Mouse (Mus musculus) heart, embryonic 14.5 days (tissue): ENCODE data around the gene Pld3. TPM values are rescaled to one million over a fixed set of nuclear protein-coding genes. Genes with fewer than 3 reads are reported as not detected.

Source experiments
- ATAC-seq: fragments of 200-750 bp; cut with Nextera tagmentation; 2 replicates; pipeline ENCODE4 v1.8.0; 2017; ENCODE audit warnings: low read depth, moderate TSS enrichment; ENCODE audit not compliant: insufficient number of reproducible peaks, insufficient read depth, low FRiP score
- H3K27ac ChIP-seq, 2 experiments: fragments of 200-500 bp in 1 of 2; fragments of 300-500 bp in 1 of 2; sonication (generic) in 1 of 2; replicated peaks in 1 of 2; 2 replicates each; pipeline ENCODE4 v1.5.1; 2012 to 2014; ENCODE audit warnings: low read depth in 2 of 2, low read length in 2 of 2, control low read depth in 1 of 2, mild to moderate bottlenecking in 1 of 2, mixed read lengths in 1 of 2; ENCODE audit not compliant: control insufficient read depth in 1 of 2, insufficient read depth in 1 of 2
- H3K27me3 ChIP-seq: fragments of 300-500 bp; sonication (generic); 2 replicates; pipeline ENCODE4 v1.6.1; 2014; ENCODE audit warnings: mild to moderate bottlenecking, low read length, control low read depth; ENCODE audit not compliant: control insufficient read depth, insufficient read depth
- H3K36me3 ChIP-seq: fragments of 300-500 bp; sonication (generic); 2 replicates; pipeline ENCODE4 v1.6.1; 2014; ENCODE audit warnings: mild to moderate bottlenecking, control low read depth, low read length, mixed read lengths; ENCODE audit not compliant: control insufficient read depth, insufficient read depth
- H3K4me1 ChIP-seq, 2 experiments: fragments of 200-500 bp in 1 of 2; fragments of 300-500 bp in 1 of 2; sonication (generic) in 1 of 2; 2 replicates each; pipeline ENCODE4 v1.6.1; 2012 to 2014; ENCODE audit warnings: low read length in 2 of 2, control low read depth in 1 of 2, mixed read lengths in 1 of 2; ENCODE audit not compliant: control insufficient read depth in 2 of 2, insufficient read depth in 2 of 2
- H3K4me2 ChIP-seq: fragments of 300-500 bp; sonication (generic); 2 replicates; pipeline ENCODE4 v1.6.1; 2014; ENCODE audit warnings: mild to moderate bottlenecking, low read length
- H3K4me3 ChIP-seq, 2 experiments: fragments of 200-500 bp in 1 of 2; fragments of 300-500 bp in 1 of 2; sonication (generic) in 1 of 2; 2 replicates each; pipeline ENCODE4 v1.5.1; 2012 to 2014; ENCODE audit warnings: low read length in 2 of 2, mild to moderate bottlenecking in 2 of 2, control low read depth in 1 of 2, low read depth in 1 of 2, moderate library complexity in 1 of 2; ENCODE audit not compliant: control insufficient read depth in 1 of 2, insufficient read depth in 1 of 2
- H3K9ac ChIP-seq: fragments of 300-500 bp; sonication (generic); 2 replicates; pipeline ENCODE4 v1.6.1; 2014; ENCODE audit warnings: mild to moderate bottlenecking, low read length
- H3K9me3 ChIP-seq: fragments of 300-500 bp; sonication (generic); 2 replicates; pipeline ENCODE4 v1.6.1; 2016; ENCODE audit warnings: low read length, control low read depth; ENCODE audit not compliant: control insufficient read depth
- WGBS: fragments of 180-500 bp; shearing (Covaris S2); extraction: QIAGEN DNeasy Blood & Tissue Kit; methylation state at CpG from one replicate; pipeline ENCODE4 v1.1.7; 2014; 5-methylcytosine and 5-hydroxymethylcytosine counted together
- polyA plus RNA-seq: library from polyadenylated mRNA; unstranded; fragments of >200 nt; fragmentation: Nextera tagmentation; extraction: Ambion mirVana; gene quantifications from 2 replicates; pipeline ENCODE4 v1.2.1, GENCODE M21; 2014

The Pld3 gene
- polyA plus RNA-seq, 1 experiment from 2014 or later, result 61.7 TPM

- WGBS, result 2% methylated on average over 13 of the region's 13 CpGs
- Histone ChIP-seq H3K27me3 (no peaks in the 10 kb centered on the region), H3K9me3 (no peaks in the 10 kb centered on the region), H3K9ac (peak overlapping the region; percentile 70), H3K27ac (peak overlapping the region; percentile 96 to 98), H3K4me1 (peaks cover 21 to 32% of the 10 kb centered on the region in 2 experiments), H3K4me2 (peak overlapping the region; percentile 79), H3K36me3 (peaks cover 16% of the 10 kb centered on the region), H3K4me3 (peak overlapping the region; percentile 71 to 84)
- no peak for ATAC-seq
Observed at GRCm38 (mm10) chr7:27486102-27486769, 66.8 kb downstream of the Pld3 start.

- Histone ChIP-seq H3K27ac (no peak overlapping the region), H3K4me3 (no peak overlapping the region), H3K27me3 (no peaks in the 10 kb centered on the region), H3K36me3 (peaks cover 4% of the 10 kb centered on the region; the same call in 1 of the 2 replicates), H3K9ac (no peak overlapping the region), H3K9me3 (no peaks in the 10 kb centered on the region), H3K4me1 (peaks cover 12 to 23% of the 10 kb centered on the region in 2 experiments), H3K4me2 (no peak overlapping the region)
- 89% methylated on average over 4 of the region's 4 CpGs for WGBS
- no peak for ATAC-seq
Observed at GRCm38 (mm10) chr7:27483860-27484259, 69.2 kb downstream of the Pld3 start.

Other genes starting within 250 kb of the Pld3 start
- 47.7 and 55.1 TPM in 2 replicates for gene Ltbp4, start 215.5 kb downstream of the Pld3 start, polyA plus RNA-seq
- gene Shkbp1, start 197.2 kb downstream of the Pld3 start, polyA plus RNA-seq, result 18.3 and 22.0 TPM in 2 replicates
- not detected in 2 replicates for gene Gm20479, start 195.8 kb downstream of the Pld3 start, polyA plus RNA-seq
- 0.15 and 0.20 TPM in 2 replicates for gene Sptbn4, start 105.5 kb downstream of the Pld3 start, polyA plus RNA-seq
- gene Blvrb, start 105.2 kb downstream of the Pld3 start, polyA plus RNA-seq, result 49.7 and 57.9 TPM in 2 replicates
- gene Sertad3, start 79.5 kb downstream of the Pld3 start, polyA plus RNA-seq, result 15.7 and 19.4 TPM in 2 replicates
- 34.5 and 34.8 TPM in 2 replicates for gene Sertad1, start 66.3 kb downstream of the Pld3 start, polyA plus RNA-seq
- 0.58 and 0.59 TPM in 2 replicates for gene Prx, start 53.9 kb downstream of the Pld3 start, polyA plus RNA-seq
- 0.24 and 0.26 TPM in 2 replicates for gene Hipk4, start 30.0 kb downstream of the Pld3 start, polyA plus RNA-seq
- 31.0 TPM in 2 replicates for gene 2310022A10Rik, start within 50 bp of the Pld3 start, polyA plus RNA-seq
- 66.5 and 76.0 TPM in 2 replicates for gene Akt2, start 38.3 kb upstream of the Pld3 start, polyA plus RNA-seq
- gene Ttc9b, start 100.7 kb upstream of the Pld3 start, polyA plus RNA-seq, result 0.32 TPM in 1 of 2 replicates, not detected in the other
- gene Map3k10, start 121.4 kb upstream of the Pld3 start, polyA plus RNA-seq, result 3.8 and 4.3 TPM in 2 replicates
- gene Zfp607b, start 136.1 kb upstream of the Pld3 start, polyA plus RNA-seq, result 2.2 and 2.5 TPM in 2 replicates
- 16.9 and 17.9 TPM in 2 replicates for gene Zfp60, start 178.2 kb upstream of the Pld3 start, polyA plus RNA-seq